Mouse (Mus musculus): ENCODE results near the gene Cd160.

Gene Cd160

DNA sequence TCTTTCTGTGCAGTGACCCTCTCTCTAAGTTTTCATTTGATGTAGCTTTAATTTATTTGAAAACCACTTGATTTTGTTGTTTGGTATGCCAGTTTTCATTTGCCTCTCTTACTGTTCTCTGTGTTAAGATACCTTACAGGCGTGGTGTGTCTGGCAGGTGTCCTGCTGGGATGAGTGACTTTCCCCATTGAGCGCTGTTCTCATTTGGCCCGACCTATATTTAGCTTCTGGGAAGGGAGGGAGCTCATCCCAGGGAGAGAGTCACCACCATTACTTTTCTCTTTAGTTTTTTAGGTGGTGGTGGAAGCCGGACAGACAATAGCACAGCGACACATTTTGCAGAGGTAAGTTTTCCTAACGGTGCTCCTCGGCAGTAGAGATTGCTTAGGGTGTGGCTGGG lies 71.5 kb downstream of the Cd160 start:
- DNase-seq (ENCODE audit: low spot score): no peak

DNA sequence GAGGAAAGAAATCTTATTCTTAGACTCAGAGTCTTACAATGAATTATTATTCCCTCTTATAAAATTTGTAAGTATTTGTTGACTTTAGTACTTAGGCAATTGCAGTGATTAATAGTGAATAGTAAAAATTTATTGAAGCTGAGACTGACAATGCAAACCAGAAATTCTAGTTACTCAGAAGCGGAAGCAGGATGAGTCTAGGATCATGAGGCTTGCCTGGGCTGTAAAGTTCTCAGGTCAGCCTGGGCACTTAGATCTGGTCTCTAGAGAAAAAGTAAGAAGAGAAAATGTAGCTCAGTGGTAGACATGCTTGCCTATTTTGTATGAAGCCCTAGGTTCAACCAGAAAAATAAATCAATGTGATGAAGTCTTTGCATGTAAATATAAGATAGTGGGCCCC lies 73.2 kb downstream of the Cd160 start:
- DNase-seq (ENCODE audit: low spot score): no peak
